Mouse (Mus musculus): ENCODE measurements at regions not wholly inside any gene's neighbourhood (a gene's known extent, or its start where the extent isn't known, plus 50 kb on each side); places are given as distances from the start of the nearest gene placed in this dataset.

DNA sequence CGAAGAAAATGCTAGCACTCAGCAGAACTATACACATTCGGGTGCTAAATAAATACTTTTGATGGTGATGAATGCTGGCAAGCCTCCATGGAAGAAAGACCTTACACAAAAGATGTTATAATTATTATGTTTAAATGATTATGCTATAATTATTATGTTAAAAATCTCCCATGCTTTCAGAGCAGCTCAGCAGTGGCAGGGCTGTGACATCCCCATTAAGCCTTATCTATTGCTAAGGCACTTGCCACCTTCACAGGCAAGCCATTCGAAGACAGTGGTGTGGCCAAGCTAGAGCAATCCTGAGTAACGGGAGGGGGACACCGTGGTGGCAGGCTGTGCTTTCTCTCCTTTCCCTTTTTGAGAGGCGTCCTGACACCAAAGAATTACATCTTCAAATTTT lies 869.9 kb downstream of the Tmem182 start:
- Histone ChIP-seq H3K9me3 (no peaks in the 10 kb centered on the region), H3K4me3 (no peak overlapping the region), H3K4me1 (replicated peaks) (no peaks in the 10 kb centered on the region), H3K9ac (no peak overlapping the region), H3K4me2 (no peak overlapping the region), H3K27me3 (no peaks in the 10 kb centered on the region), H3K36me3 (no peaks in the 10 kb centered on the region), H3K27ac (replicated peaks) (no peak overlapping the region)
- no peak for ATAC-seq (ENCODE audit: low read depth)
- WGBS = 55% methylated on average over 6 of the region's 6 CpGs

DNA sequence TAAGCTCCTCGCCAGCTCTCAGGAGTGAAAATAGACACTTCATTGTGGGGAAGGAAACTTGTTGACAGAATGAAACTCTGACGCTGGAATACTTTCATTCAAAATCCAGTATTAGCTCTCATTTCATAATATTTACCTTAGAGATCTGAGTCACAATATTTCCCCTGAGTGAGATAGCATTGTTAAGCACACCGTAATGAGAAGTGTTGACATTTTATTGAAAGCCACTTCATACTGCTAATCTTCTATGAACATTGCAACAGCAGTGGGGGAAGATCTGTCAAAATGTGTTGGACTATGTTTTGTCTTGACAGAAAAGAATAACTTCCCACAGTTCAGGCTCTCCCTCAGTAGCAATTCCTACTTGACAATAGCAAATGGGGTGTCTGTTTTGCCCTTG lies 900.3 kb downstream of the Tmem182 start:
- Histone ChIP-seq H3K9ac (no peak overlapping the region), H3K36me3 (no peaks in the 10 kb centered on the region)
- no peak for ATAC-seq (ENCODE audit: low read depth)

GRCm38 (mm10) chr1:41742644-41743331 lies 937.4 kb downstream of the Tmem182 start:
- peak; percentile 71 for ATAC-seq (ENCODE audit: low read depth)
- no peaks in the 10 kb centered on the region for H3K9me3 ChIP-seq
- no peaks in the 10 kb centered on the region for H3K36me3 ChIP-seq
- WGBS = 20% methylated on average over 5 of the region's 5 CpGs
- 0 out of 2 replicates have a peak overlapping the region, but pooled peaks have one; percentile 9 for H3K4me2 ChIP-seq
- no peaks in the 10 kb centered on the region for H3K27me3 ChIP-seq
- H3K9ac ChIP-seq = no peak overlapping the region
- H3K4me1 ChIP-seq (replicated peaks) = peaks cover 12% of the 10 kb centered on the region
- H3K4me3 ChIP-seq = no peak overlapping the region
- no peak overlapping the region for H3K27ac ChIP-seq (replicated peaks)

More for the DNA sequence above, 900.3 kb downstream of the Tmem182 start:
- Histone ChIP-seq H3K4me3 (no peak overlapping the region), H3K4me1 (replicated peaks) (no peaks in the 10 kb centered on the region), H3K27ac (replicated peaks) (no peak overlapping the region), H3K9me3 (no peaks in the 10 kb centered on the region), H3K4me2 (no peak overlapping the region), H3K27me3 (no peaks in the 10 kb centered on the region)
- WGBS = 86% methylated on average over 3 of the region's 3 CpGs

DNA sequence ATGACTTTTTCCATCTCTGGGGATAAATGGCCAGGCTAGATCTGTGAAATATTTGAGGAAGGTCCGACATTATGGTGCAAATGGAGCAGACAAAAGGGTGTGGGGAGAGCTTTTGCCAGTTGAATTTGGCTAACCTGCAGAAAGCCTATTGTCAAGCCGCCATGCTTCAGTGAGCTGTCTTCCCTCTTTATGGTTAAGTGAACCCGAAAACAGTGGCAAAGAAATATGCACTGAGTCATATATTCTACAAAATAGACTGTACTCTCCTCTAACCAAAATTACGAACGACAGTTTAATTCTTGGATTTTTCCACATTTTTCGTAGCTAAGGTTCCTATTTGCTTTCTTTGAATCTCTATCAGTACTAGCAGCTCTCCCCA lies 937.9 kb downstream of the Tmem182 start:
- Histone ChIP-seq H3K9ac (no peak overlapping the region), H3K4me3 (no peak overlapping the region), H3K27me3 (no peaks in the 10 kb centered on the region), H3K4me2 (0 out of 2 replicates have a peak overlapping the region, but pooled peaks have one; percentile 9), H3K4me1 (replicated peaks) (peaks cover 12% of the 10 kb centered on the region), H3K27ac (replicated peaks) (no peak overlapping the region), H3K36me3 (no peaks in the 10 kb centered on the region), H3K9me3 (no peaks in the 10 kb centered on the region)
- 36% methylated on average over 6 of the region's 6 CpGs for WGBS
- ATAC-seq (ENCODE audit: low read depth) = no peak

GRCm38 (mm10) chr1:41744531-41744930 lies 939.1 kb downstream of the Tmem182 start:
- no peaks in the 10 kb centered on the region for H3K9me3 ChIP-seq
- no peak overlapping the region for H3K9ac ChIP-seq
- no peak overlapping the region for H3K4me3 ChIP-seq
- no peak overlapping the region for H3K4me2 ChIP-seq
- H3K27me3 ChIP-seq = no peaks in the 10 kb centered on the region
- no peak overlapping the region for H3K27ac ChIP-seq (replicated peaks)
- peaks cover 12% of the 10 kb centered on the region for H3K4me1 ChIP-seq (replicated peaks)
- ATAC-seq (ENCODE audit: low read depth) = no peak
- H3K36me3 ChIP-seq = no peaks in the 10 kb centered on the region
- 51% methylated on average over 3 of the region's 3 CpGs for WGBS

- no peak overlapping the region for H3K9ac ChIP-seq
- no peak for ATAC-seq (ENCODE audit: low read depth)
- no peaks in the 10 kb centered on the region for H3K27me3 ChIP-seq
- H3K4me3 ChIP-seq = no peak overlapping the region
- 55% methylated on average over 6 of the region's 6 CpGs for WGBS
- H3K9me3 ChIP-seq = no peaks in the 10 kb centered on the region
- no peaks in the 10 kb centered on the region for H3K4me1 ChIP-seq (replicated peaks)
- H3K27ac ChIP-seq (replicated peaks) = no peak overlapping the region
- H3K4me2 ChIP-seq = no peak overlapping the region
- no peaks in the 10 kb centered on the region for H3K36me3 ChIP-seq
Measured at GRCm38 (mm10) chr1:41759366-41759765, 936.2 kb upstream of the Pou3f3 start.

Data from neural tube, embryonic 13.5 days (tissue).